Mouse (Mus musculus): ENCODE measurements at regions not wholly inside any gene's neighbourhood (a gene's known extent, or its start where the extent isn't known, plus 50 kb on each side); places are given as distances from the start of the nearest gene placed in this dataset.
"Not testable (repeated sequence)": the region's sequence is repeated elsewhere in the genome, so short reads cannot be mapped to it uniquely, and the experiment has no call there.

DNA sequence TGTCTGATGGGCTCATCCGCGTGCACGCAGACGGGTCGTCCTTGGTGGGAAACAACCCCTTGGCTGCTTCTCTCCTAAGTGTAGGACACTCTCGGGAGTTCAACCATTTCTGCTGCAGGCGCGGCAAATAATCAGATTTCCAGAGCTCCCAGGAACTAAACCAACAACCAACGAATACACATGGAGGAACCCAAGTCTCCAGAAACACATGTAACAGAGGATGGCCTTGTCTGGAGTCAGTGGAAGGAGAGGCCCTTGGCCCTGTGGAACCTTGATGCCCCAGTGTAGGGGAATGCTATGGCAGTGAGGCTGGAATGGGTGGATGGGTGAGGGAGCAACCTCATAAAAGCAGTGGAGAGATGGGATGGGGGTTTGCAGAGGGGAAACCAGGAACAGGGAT, 1043.4 kb upstream of the Sel1l start:
- ATAC-seq (replicated peaks; ENCODE audit: low FRiP score, low TSS enrichment, poor library complexity, severe bottlenecking), result no peak

DNA sequence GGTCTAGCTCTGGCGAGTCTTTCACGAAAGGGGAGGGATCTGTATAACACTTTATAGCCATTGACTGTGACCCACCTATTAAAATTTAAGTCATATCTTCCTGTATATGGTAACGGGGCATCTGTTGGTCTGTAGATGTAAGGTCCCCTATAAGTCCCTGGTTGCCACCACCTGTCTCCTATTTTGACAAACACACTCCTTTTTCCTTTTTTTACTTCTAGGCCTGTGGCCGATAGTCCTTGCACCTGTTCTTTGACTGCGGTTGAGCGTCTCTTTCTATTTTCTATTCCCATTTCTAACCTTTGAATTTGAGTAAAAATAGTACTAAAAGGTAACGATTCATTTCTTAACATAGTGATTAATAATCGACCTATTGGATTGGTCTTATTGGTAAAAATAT, 1042.7 kb upstream of the Sel1l start:
- not testable (repeated sequence) for ATAC-seq (replicated peaks; ENCODE audit: low FRiP score, low TSS enrichment, poor library complexity, severe bottlenecking)

DNA sequence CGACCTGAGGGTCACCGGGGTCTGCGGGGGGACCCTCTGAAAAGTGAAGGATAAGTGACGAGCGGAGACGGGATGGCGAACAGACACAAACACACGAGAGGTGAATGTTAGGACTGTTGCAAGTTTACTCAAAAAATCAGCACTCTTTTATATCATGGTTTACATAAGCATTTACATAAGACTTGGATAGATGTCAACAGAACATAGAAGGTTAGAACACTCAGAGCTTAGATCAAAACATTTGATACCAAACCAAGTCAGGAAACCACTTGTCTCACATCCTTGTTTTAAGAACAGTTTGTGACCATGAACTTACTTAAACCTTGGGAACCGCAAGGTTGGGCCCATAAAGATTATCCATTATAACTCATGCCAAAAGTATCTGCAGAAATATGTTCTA, 1042.2 kb upstream of the Sel1l start:
- not testable (repeated sequence) for ATAC-seq (replicated peaks; ENCODE audit: low FRiP score, low TSS enrichment, poor library complexity, severe bottlenecking)

DNA sequence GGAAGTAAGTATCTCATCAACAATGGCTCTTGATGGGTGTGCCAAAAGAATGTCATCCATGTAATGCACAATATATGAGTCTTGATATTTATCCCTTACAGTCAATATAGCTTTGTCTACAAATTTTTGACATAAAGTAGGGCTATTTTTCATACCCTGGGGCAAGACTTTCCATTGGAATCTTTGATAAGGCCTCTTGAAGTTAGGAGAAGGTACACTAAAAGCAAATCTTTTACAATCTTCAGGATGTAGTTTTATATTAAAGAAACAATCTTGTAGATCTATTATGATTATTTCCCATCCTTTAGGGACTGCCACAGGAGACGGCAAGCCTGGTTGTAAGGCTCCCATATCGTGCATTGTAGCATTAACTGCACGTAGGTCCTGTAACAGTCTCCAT, 1038.8 kb upstream of the Sel1l start:
- no peak for ATAC-seq (replicated peaks; ENCODE audit: low FRiP score, low TSS enrichment, poor library complexity, severe bottlenecking)

DNA sequence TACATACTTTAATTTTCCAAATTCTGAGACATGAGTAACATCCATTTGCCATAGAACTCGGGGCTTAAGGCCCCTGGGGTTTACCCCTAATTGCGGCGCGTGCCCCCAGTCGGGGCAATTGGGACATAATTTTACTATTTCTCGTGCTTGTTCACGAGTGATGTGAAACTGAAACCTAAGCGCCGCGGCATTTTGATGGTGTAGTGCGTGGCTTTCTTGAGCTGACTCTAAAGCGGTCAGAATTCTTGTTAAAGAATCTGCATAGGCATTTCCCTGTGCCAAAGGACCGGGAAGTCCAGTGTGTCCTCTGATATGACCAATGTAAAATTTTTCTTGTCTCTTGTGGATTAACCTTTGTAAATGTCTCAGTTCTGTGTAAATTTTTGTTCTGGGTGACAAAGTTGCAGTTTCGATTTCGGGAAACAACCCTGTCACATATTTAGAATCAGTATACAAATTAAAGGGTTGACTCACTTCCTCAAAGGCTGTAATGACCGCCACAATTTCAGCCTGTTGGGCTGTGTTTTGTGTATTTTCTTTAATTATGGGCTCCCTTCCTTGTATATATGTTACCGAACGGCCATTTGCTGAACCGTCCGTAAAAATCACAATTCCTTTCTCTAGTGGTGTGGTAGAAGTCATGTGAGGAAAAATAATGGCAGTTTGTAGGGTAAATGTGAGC, 1037.6 kb upstream of the Sel1l start:
- not testable (repeated sequence) for ATAC-seq (replicated peaks; ENCODE audit: low FRiP score, low TSS enrichment, poor library complexity, severe bottlenecking)

DNA sequence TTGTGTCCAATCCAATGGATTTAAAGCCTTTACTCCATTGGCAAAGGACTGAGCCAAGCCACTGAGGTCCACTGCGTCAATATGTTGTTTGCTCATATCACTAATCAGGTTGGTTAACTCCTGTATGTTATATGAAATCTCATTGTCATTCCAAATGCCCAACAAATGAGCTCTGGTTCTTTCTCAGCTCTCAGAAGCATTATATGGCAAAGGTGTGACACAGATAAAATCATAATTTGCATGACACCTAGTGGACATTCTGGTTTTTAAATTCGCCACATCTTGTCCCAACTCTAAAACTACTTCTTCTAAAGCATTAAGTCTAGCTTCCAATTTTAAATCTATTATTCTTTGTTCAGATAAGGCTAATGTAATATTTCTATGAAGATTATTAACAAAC, 1035.1 kb upstream of the Sel1l start:
- not testable (repeated sequence) for ATAC-seq (replicated peaks; ENCODE audit: low FRiP score, low TSS enrichment, poor library complexity, severe bottlenecking)

DNA sequence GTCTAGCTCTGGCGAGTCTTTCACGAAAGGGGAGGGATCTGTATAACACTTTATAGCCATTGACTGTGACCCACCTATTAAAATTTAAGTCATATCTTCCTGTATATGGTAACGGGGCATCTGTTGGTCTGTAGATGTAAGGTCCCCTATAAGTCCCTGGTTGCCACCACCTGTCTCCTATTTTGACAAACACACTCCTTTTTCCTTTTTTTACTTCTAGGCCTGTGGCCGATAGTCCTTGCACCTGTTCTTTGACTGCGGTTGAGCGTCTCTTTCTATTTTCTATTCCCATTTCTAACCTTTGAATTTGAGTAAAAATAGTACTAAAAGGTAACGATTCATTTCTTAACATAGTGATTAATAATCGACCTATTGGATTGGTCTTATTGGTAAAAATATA, 1034.1 kb upstream of the Sel1l start:
- ATAC-seq (replicated peaks; ENCODE audit: low FRiP score, low TSS enrichment, poor library complexity, severe bottlenecking), result not testable (repeated sequence)

DNA sequence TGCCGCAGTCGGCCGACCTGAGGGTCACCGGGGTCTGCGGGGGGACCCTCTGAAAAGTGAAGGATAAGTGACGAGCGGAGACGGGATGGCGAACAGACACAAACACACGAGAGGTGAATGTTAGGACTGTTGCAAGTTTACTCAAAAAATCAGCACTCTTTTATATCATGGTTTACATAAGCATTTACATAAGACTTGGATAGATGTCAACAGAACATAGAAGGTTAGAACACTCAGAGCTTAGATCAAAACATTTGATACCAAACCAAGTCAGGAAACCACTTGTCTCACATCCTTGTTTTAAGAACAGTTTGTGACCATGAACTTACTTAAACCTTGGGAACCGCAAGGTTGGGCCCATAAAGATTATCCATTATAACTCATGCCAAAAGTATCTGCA, 1033.6 kb upstream of the Sel1l start:
- ATAC-seq (replicated peaks; ENCODE audit: low FRiP score, low TSS enrichment, poor library complexity, severe bottlenecking), result not testable (repeated sequence)

DNA sequence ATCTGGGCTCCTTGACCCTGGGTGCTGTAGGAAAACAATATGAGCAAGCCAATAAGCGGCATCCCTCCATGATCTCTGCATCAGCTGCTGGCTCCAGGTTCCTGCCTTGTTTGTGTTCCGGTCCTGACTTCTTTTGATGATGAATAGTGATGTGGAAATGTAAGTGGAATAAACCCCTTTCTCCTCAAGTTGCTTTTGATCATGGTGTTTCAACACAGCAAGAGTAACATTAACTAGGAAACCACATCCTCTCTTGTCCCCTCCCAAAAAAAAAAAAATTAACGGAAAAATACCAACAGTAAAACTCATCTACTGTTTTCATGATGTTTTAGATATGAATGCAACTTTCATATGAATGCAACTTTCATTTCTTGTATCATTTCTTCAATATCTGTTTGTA, 1024.6 kb upstream of the Sel1l start:
- ATAC-seq (replicated peaks; ENCODE audit: low FRiP score, low TSS enrichment, poor library complexity, severe bottlenecking), result no peak

DNA sequence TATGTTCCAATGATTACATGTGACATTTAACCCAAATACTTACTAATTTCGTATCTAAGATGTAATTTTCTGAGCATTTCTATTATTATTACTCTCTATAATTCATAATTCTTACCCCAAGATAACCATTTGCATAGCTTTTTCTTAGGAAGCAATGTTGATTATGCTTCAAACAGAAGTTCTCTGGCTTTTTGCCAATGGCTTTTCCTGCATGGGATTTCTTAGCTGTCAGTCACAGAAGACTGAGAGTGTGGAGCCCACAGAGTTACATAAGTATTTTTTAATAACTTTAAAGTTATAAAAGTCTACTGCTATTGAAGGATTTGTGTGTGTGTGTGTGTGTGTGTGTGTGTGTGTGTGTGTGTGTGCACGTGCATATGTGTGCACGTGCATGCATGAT, 1020.4 kb upstream of the Sel1l start:
- ATAC-seq (replicated peaks; ENCODE audit: low FRiP score, low TSS enrichment, poor library complexity, severe bottlenecking), result no peak

DNA sequence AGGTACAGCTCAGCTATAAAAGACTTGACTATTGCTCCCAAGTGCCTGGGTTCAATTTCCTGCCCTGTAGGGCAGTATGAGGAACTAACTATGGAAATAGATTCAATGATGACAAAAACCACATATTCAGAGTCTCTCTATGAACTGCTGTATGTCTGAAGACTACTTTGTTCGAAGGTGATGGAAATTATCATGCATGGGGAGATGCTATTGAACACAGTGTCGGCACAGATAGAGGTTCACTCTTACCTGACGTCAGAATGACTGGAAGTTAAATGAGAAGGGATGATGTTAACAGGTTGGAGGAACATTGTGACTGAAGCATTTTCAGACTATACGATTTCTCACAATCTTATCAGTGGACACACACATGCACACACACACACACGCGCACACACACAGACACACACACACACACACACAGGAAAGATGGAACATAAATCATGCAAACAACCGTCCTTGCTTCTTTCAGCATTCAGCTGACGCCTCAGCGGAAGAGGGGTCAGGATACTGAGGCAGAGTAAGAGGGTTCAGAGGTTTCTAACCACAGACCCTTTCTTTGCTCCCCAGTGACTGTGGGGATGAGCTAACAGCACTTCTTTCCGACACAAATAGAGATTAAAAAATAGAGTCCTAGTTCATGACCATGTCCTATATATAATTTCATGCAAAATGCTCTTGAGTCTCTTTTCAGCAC, 974.3 kb upstream of the Sel1l start:
- ATAC-seq (replicated peaks; ENCODE audit: low FRiP score, low TSS enrichment, poor library complexity, severe bottlenecking), result peak; percentile 47; the same call in 1 of the 2 replicates

DNA sequence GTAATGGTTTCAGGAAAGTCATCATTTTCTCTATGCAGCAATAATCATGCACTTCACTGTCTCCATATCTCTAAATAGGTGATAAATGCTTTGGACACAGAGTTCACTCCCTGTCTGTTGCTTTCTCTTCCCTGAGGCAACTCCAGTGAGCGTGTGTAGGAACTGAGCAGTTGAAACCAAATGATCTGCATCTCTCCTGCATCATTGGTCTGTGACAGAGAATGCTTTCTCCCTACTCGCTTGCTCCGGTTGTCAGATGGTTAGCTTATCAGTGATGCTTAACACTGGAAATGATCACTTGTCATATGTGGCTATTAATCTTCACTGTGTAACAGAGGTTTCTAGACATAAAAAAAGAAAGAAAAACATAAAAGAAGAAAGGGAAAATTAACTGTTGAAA, 969.7 kb upstream of the Sel1l start:
- no peak for ATAC-seq (replicated peaks; ENCODE audit: low FRiP score, low TSS enrichment, poor library complexity, severe bottlenecking)

DNA sequence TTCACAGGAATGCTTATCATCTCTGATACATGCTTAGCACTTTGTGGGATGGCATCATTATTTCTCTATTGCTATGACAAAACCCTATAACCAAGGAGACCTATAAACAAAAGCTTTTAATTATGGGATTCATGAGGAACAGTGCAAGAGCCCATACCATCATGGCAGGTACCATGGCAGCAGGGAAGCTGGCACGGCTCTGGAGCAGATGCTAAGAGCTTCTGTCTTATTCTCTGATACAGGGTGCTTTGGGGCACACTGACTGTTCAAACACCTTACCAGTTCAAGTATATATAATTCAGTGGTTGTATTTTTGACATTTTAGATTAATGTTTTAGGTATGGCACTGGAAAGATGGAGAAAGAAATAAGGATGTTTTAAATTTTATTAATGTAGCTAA, 952.2 kb upstream of the Sel1l start:
- no peak for ATAC-seq (replicated peaks; ENCODE audit: low FRiP score, low TSS enrichment, poor library complexity, severe bottlenecking)

DNA sequence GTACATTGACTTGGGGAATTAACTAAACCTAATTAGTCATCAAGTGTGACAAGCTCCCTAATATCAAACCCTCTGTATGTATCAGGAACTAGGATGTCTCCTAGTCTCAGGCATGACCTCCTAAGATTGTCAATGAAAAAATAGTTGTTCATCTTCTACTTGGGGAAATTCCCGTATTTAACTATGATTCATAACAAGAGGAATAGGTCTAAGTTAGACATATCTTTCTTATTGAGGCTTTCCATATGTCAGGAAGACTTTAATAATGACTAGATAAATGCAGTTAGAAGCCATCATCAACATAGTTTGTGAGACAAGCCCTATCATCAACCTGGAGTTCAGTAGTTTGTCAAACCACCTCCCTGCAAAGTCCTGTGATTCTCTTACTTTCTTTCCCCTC, 934.4 kb upstream of the Sel1l start:
- ATAC-seq (replicated peaks; ENCODE audit: low FRiP score, low TSS enrichment, poor library complexity, severe bottlenecking), result no peak

DNA sequence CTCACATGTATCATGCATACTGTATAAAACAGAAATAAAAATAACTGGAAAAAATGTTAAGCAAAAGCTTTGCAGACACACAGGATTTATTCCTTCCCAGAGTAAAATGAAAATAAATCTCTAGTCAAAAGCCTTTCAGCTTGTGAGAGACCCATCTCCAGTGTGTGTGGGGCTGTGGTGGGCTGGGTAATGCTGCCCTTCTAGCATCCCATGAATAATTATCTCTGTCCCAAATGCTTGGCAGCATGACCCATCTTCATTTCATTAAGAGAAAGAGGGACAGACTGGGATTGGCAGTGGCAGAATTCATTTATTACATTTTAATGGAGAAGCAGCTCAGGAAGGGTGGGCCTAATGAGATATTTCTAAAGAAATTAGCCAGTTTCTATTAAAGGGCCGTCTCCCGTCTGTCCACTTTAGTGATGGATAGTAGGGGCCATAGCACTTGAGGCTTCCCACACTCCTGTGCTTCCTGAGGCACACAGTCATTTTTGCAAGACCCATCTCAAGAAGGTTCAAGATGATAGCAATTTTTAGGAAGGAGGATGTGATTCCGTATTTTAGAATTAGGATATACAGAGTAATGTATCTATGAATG, 930.8 kb upstream of the Sel1l start:
- ATAC-seq (replicated peaks; ENCODE audit: low FRiP score, low TSS enrichment, poor library complexity, severe bottlenecking), result no peak

DNA sequence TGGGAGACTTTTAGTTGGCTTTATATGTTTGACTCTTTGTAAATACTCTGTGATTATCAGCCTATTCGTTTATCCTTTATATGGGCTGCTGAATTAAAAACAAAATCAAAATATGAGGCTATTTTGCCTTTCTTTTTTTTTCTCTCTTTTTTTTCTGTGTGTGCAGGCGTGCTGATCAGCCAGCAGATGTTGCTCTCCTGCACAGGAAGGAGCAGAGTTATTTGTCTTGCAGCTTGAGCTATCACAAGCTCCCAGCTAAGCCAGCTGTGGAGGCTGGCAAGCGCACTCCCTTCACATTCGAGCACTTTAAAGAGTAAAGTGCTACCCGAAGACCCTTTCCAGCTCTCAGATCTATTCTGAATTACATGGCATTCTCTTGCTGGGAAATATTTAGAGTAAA, 926.7 kb upstream of the Sel1l start:
- ATAC-seq (replicated peaks; ENCODE audit: low FRiP score, low TSS enrichment, poor library complexity, severe bottlenecking), result no peak

DNA sequence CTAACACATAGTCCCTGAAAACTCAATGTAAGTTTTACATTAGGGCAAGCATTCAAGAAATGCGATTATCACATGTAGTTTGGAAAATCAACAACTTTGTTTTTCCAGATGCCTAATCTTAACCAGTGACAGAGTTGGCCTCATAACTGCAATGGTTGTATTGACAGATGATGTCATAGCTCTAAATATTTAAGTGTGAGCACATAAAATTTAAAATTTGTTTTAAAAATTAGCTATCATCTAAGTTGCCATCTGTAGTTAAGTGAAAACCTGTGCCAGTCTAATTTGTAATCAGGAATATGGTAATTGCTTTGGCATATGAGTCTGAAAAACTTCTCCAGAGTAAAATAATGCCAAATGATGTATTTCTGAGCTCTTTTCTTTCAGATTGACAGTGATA, 899.6 kb upstream of the Sel1l start:
- ATAC-seq (replicated peaks; ENCODE audit: low FRiP score, low TSS enrichment, poor library complexity, severe bottlenecking), result no peak

DNA sequence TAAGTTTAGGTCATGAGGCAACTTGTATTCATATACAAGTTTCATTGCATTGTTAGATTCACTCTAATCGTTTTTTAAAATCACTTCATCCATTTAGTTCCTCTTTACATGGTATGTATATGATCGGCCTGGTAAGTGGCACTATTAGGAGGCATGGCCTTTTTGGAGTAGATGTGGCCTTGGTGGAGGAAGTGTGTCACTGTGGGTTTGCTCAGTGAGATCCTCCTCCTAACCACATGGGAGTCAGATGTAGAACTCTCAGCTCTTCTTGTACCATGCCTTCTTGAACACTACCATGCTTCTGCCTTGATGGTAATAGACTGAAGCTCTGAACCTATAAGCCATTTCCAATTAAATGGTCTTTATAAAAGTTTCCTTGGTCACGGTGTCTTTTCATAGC, 891.9 kb upstream of the Sel1l start:
- ATAC-seq (replicated peaks; ENCODE audit: low FRiP score, low TSS enrichment, poor library complexity, severe bottlenecking), result no peak

DNA sequence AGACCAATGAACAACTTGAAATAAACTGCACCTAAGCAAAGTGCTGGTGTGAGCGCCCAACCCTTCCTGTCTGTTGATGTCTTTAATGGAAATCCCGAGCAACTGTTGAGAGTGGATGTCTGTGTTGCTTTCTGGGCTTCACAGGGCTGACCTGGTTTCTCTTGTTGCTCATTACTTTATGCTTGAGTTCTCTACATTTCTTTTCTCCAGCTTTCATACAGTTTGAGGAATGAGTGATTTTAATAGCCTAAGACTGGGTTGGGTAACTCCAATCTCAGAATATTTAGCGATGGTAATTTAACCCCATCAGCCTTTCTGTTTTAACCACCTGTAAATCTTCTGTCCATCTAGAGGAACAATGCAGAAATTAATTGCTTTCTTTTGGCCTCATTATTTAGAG, 890.2 kb upstream of the Sel1l start:
- no peak for ATAC-seq (replicated peaks; ENCODE audit: low FRiP score, low TSS enrichment, poor library complexity, severe bottlenecking)

DNA sequence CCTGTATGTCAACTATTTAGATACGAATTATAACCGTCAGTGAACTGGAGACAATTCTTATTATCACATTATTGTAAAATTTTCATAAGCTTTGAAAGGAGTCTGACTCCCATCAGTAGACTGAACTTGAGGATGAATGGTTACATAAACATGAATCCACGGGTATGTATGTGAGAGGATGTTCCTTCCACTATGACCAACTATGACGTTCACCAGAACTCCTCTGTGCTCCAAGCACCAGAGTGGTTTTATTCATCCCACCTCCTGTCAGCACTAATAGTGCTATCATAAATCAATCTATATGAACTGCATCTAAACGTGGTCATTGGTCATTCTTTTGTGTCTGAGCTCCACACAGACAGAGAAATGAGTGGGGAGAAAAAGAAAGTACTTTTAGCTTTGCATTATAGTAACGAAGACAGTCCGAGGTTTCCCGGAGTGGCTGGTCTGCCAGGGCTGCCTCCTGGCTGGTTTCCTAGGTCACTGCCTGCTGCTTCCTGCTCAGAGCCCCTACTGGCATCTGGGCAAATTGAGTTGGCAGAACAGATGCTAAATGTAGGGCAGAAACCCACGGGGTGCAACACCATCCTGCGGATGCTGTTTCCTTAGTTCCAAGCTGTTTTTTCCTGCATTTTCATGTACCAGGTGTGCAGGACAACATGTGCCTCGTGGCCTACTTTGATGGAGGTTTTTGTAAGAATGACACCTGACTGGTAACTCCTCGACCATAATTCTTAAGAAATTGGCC, 888.8 kb upstream of the Sel1l start:
- ATAC-seq (replicated peaks; ENCODE audit: low FRiP score, low TSS enrichment, poor library complexity, severe bottlenecking), result 0 out of 2 replicates have a peak, but pooled peaks have one; percentile 44

All from megakaryocyte-erythroid progenitor cell, adult 5-6 weeks (primary cell).